Mouse (Mus musculus): ENCODE measurements around the gene Gm42742. TPM values are rescaled to one million over a fixed set of nuclear protein-coding genes. Genes with fewer than 3 reads are reported as not detected.

Gm42742 gene
- polyA plus RNA-seq, 1 experiment from 2014 or later = 53.4 TPM

- WGBS = 67% methylated on average over 2 of the region's 2 CpGs
- H3K4me1 ChIP-seq (ENCODE audit: control insufficient read depth, insufficient read depth, low read length) = peaks cover 10% of the 10 kb centered on the region
- H3K27me3 ChIP-seq (ENCODE audit: control insufficient read depth, insufficient read depth, low read length) = no peaks in the 10 kb centered on the region
- no peak overlapping the region for H3K27ac ChIP-seq (replicated peaks; ENCODE audit: low read depth, low read length)
- no peak overlapping the region for H3K4me2 ChIP-seq (ENCODE audit: low read length)
- no peaks in the 10 kb centered on the region for H3K9me3 ChIP-seq (ENCODE audit: control insufficient read depth, low read length)
- H3K36me3 ChIP-seq (ENCODE audit: control insufficient read depth, insufficient read depth, low read length) = peaks cover 27% of the 10 kb centered on the region
- DNase-seq = no peak
- no peak overlapping the region for H3K4me3 ChIP-seq (replicated peaks; ENCODE audit: low read depth, low read length)
- H3K9ac ChIP-seq (replicated peaks; ENCODE audit: low read length) = no peak overlapping the region
- no peak for ATAC-seq (ENCODE audit: low FRiP score, low TSS enrichment)
Measured at GRCm38 (mm10) chr7:127011717-127012116, 9.2 kb downstream of the Gm42742 start.

DNA sequence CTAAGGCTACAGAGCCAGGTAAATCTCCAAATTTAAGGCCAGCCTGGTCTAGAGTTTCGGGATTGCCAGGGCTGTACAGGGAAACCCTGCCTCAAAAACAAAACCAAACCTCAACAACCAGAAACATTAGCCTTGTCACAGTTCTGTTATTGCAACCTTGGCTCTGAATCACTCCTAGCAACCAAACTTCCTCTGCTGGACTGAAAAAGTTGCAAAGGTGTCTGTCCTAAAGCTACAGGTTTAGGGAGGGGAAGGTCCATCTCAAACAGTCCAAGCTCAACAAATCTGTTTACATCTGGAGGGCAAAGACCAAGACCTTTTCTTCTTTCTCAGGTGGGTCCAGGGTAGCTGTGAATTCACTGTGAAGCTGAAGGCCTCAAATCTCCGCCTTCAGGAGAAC, 9.8 kb downstream of the Gm42742 start:
- DNase-seq (no peak), ATAC-seq (ENCODE audit: low FRiP score, low TSS enrichment) (no peak)
- WGBS = 92% methylated on average over 2 of the region's 2 CpGs
- Histone ChIP-seq H3K9ac (replicated peaks; ENCODE audit: low read length) (no peak overlapping the region), H3K4me1 (ENCODE audit: control insufficient read depth, insufficient read depth, low read length) (peaks cover 10% of the 10 kb centered on the region), H3K4me3 (replicated peaks; ENCODE audit: low read depth, low read length) (no peak overlapping the region), H3K36me3 (ENCODE audit: control insufficient read depth, insufficient read depth, low read length) (peaks cover 27% of the 10 kb centered on the region), H3K9me3 (ENCODE audit: control insufficient read depth, low read length) (no peaks in the 10 kb centered on the region), H3K4me2 (ENCODE audit: low read length) (no peak overlapping the region), H3K27me3 (ENCODE audit: control insufficient read depth, insufficient read depth, low read length) (no peaks in the 10 kb centered on the region), H3K27ac (replicated peaks; ENCODE audit: low read depth, low read length) (no peak overlapping the region)

GRCm38 (mm10) chr7:127009307-127010085, 11.4 kb downstream of the Gm42742 start:
- Histone ChIP-seq H3K4me2 (ENCODE audit: low read length) (no peak overlapping the region), H3K27me3 (ENCODE audit: control insufficient read depth, insufficient read depth, low read length) (no peaks in the 10 kb centered on the region), H3K36me3 (ENCODE audit: control insufficient read depth, insufficient read depth, low read length) (peaks cover 17% of the 10 kb centered on the region; the same call in 1 of the 2 replicates), H3K9ac (replicated peaks; ENCODE audit: low read length) (no peak overlapping the region), H3K4me1 (ENCODE audit: control insufficient read depth, insufficient read depth, low read length) (no peaks in the 10 kb centered on the region), H3K4me3 (replicated peaks; ENCODE audit: low read depth, low read length) (no peak overlapping the region), H3K9me3 (ENCODE audit: control insufficient read depth, low read length) (no peaks in the 10 kb centered on the region), H3K27ac (replicated peaks; ENCODE audit: low read depth, low read length) (no peak overlapping the region)
- ATAC-seq (ENCODE audit: low FRiP score, low TSS enrichment) (no peak), DNase-seq (no peak)
- WGBS = 84% methylated on average over 17 of the region's 17 CpGs

DNA sequence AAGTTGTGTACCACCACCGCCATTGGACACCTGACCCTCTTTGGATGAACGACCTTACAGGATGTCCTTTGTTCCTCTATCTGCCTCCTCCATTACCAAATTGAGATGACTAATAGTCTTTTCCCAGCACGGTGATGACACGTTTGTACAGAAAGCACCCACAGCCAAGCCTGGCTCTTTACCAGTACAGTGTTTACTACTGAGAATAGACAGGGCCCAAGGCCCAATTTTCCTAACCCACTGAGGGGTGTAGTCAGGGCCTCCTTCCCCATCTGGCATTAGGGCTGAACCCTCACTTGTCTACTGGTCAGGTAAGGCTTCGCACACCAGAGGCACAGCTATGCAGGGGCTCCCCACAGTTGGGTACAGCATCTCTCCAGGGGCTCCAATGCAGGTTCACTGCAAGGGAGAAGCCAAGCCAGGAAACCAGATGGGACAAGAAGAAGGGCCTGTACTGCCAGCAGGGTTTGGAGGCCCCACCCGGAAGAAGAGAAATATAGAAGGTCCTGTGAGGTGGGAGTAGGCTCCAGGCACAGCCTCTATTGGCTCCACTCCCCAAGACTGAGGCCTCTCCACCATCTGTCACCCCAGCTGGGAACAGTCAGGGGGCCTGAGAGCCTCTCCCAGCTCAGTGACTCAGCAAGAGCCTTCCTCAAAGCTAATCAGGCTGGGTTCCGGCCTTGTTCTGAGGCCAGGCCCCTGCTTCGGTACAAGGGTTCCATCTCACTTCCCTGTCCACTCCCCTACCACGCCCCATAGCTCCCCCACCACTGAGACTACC, 12.5 kb downstream of the Gm42742 start:
- 61% methylated on average over 9 of the region's 9 CpGs for WGBS
- Histone ChIP-seq H3K9ac (replicated peaks; ENCODE audit: low read length) (no peak overlapping the region), H3K27me3 (ENCODE audit: control insufficient read depth, insufficient read depth, low read length) (no peaks in the 10 kb centered on the region), H3K36me3 (ENCODE audit: control insufficient read depth, insufficient read depth, low read length) (peaks cover 6% of the 10 kb centered on the region; the same call in 1 of the 2 replicates), H3K4me2 (ENCODE audit: low read length) (no peak overlapping the region), H3K4me3 (replicated peaks; ENCODE audit: low read depth, low read length) (no peak overlapping the region), H3K27ac (replicated peaks; ENCODE audit: low read depth, low read length) (no peak overlapping the region; the same call in 1 of the 2 replicates), H3K9me3 (ENCODE audit: control insufficient read depth, low read length) (no peaks in the 10 kb centered on the region), H3K4me1 (ENCODE audit: control insufficient read depth, insufficient read depth, low read length) (no peaks in the 10 kb centered on the region)
- no peak for DNase-seq
- ATAC-seq (ENCODE audit: low FRiP score, low TSS enrichment) = no peak; the same call in 1 of the 2 replicates

DNA sequence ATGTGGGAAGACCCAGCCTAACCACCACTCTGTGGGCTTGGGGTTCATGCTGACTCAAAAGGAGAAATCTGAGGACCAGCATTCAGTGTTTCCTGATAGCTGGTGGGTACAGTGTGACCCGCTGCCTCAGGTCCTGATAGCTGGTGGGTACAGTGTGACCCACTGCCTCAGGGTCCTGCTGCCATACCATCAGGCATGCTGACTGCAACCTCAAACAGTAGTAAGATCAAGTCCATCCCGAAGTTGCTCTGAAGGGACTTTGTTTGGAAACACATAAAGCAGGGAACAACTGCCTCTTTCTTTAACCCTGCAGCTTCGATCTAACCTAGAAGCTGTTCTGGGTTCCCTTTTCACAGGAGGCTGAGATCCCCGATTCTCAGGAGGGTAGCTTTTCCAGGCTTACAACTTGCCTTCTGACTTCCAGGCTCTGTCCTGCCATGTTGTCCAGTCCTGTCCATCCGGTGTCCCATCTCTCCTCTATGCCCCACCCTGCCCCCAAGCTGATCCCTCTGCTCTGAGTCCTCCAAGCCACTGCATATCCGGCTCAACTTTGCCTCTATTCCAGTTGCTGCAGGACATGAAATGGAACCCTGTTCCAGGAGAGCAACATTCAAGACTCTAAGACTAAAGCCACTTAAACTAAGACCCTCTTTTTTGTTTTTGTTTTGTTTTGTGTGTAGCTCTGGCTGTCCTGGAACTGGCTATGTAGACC, 13.4 kb downstream of the Gm42742 start:
- Histone ChIP-seq H3K4me1 (ENCODE audit: control insufficient read depth, insufficient read depth, low read length) (no peaks in the 10 kb centered on the region), H3K27ac (replicated peaks; ENCODE audit: low read depth, low read length) (no peak overlapping the region), H3K4me3 (replicated peaks; ENCODE audit: low read depth, low read length) (no peak overlapping the region), H3K9me3 (ENCODE audit: control insufficient read depth, low read length) (no peaks in the 10 kb centered on the region), H3K4me2 (ENCODE audit: low read length) (no peak overlapping the region), H3K36me3 (ENCODE audit: control insufficient read depth, insufficient read depth, low read length) (peaks cover 2% of the 10 kb centered on the region; the same call in 1 of the 2 replicates), H3K27me3 (ENCODE audit: control insufficient read depth, insufficient read depth, low read length) (no peaks in the 10 kb centered on the region), H3K9ac (replicated peaks; ENCODE audit: low read length) (no peak overlapping the region)
- no peak for DNase-seq
- WGBS = 83% methylated on average over 6 of the region's 6 CpGs
- no peak for ATAC-seq (ENCODE audit: low FRiP score, low TSS enrichment)

- Histone ChIP-seq H3K4me1 (ENCODE audit: control insufficient read depth, insufficient read depth, low read length) (no peaks in the 10 kb centered on the region), H3K9me3 (ENCODE audit: control insufficient read depth, low read length) (no peaks in the 10 kb centered on the region), H3K4me3 (replicated peaks; ENCODE audit: low read depth, low read length) (no peak overlapping the region), H3K27ac (replicated peaks; ENCODE audit: low read depth, low read length) (no peak overlapping the region), H3K36me3 (ENCODE audit: control insufficient read depth, insufficient read depth, low read length) (no peaks in the 10 kb centered on the region), H3K27me3 (ENCODE audit: control insufficient read depth, insufficient read depth, low read length) (no peaks in the 10 kb centered on the region), H3K4me2 (ENCODE audit: low read length) (no peak overlapping the region), H3K9ac (replicated peaks; ENCODE audit: low read length) (no peak overlapping the region)
- 91% methylated on average over 4 of the region's 4 CpGs for WGBS
- ATAC-seq (ENCODE audit: low FRiP score, low TSS enrichment) (no peak), DNase-seq (no peak)
Measured at GRCm38 (mm10) chr7:127004122-127004875, 16.6 kb downstream of the Gm42742 start.

- DNase-seq = no peak
Measured at GRCm38 (mm10) chr7:127003620-127004019, 17.3 kb downstream of the Gm42742 start.

GRCm38 (mm10) chr7:126999568-126999967, 21.3 kb downstream of the Gm42742 start:
- no peak overlapping the region for H3K4me2 ChIP-seq (ENCODE audit: low read length)
- H3K27me3 ChIP-seq (ENCODE audit: control insufficient read depth, insufficient read depth, low read length) = no peaks in the 10 kb centered on the region
- H3K36me3 ChIP-seq (ENCODE audit: control insufficient read depth, insufficient read depth, low read length) = no peaks in the 10 kb centered on the region
- WGBS = 87% methylated on average over 10 of the region's 10 CpGs
- DNase-seq = no peak
- no peak overlapping the region for H3K9ac ChIP-seq (replicated peaks; ENCODE audit: low read length)
- ATAC-seq (ENCODE audit: low FRiP score, low TSS enrichment) = no peak
- no peaks in the 10 kb centered on the region for H3K9me3 ChIP-seq (ENCODE audit: control insufficient read depth, low read length)
- no peak overlapping the region for H3K4me3 ChIP-seq (replicated peaks; ENCODE audit: low read depth, low read length)
- H3K4me1 ChIP-seq (ENCODE audit: control insufficient read depth, insufficient read depth, low read length) = no peaks in the 10 kb centered on the region
- no peak overlapping the region for H3K27ac ChIP-seq (replicated peaks; ENCODE audit: low read depth, low read length)

More at GRCm38 (mm10) chr7:127003620-127004019, 17.3 kb downstream of the Gm42742 start:
- ATAC-seq (ENCODE audit: low FRiP score, low TSS enrichment) = no peak
- Histone ChIP-seq H3K27ac (replicated peaks; ENCODE audit: low read depth, low read length) (no peak overlapping the region), H3K4me3 (replicated peaks; ENCODE audit: low read depth, low read length) (no peak overlapping the region), H3K36me3 (ENCODE audit: control insufficient read depth, insufficient read depth, low read length) (no peaks in the 10 kb centered on the region), H3K4me1 (ENCODE audit: control insufficient read depth, insufficient read depth, low read length) (no peaks in the 10 kb centered on the region), H3K9ac (replicated peaks; ENCODE audit: low read length) (no peak overlapping the region), H3K9me3 (ENCODE audit: control insufficient read depth, low read length) (no peaks in the 10 kb centered on the region), H3K4me2 (ENCODE audit: low read length) (no peak overlapping the region), H3K27me3 (ENCODE audit: control insufficient read depth, insufficient read depth, low read length) (no peaks in the 10 kb centered on the region)
- 93% methylated on average over 5 of the region's 5 CpGs for WGBS
